Mouse (Mus musculus) forebrain, embryonic 13.5 days (tissue): ENCODE results near the gene Plcd1. TPM values are rescaled to one million over a fixed set of nuclear protein-coding genes. Genes with fewer than 3 reads are reported as not detected.

ENCODE experiments used
- ATAC-seq: fragments of 200-750 bp; cut with Nextera tagmentation; 2 replicates; pipeline ENCODE4 v1.8.0; 2017
- H3K27ac ChIP-seq: fragments of 300-500 bp; sonication (generic); 2 replicates; pipeline ENCODE4 v1.5.1; 2015; ENCODE audit warnings: inconsistent platforms, mild to moderate bottlenecking, moderate library complexity
- H3K27me3 ChIP-seq: fragments of 300-500 bp; sonication (generic); 2 replicates; pipeline ENCODE4 v1.6.1; 2015; ENCODE audit warnings: mild to moderate bottlenecking, inconsistent platforms
- H3K36me3 ChIP-seq: fragments of 300-500 bp; sonication (generic); 2 replicates; pipeline ENCODE4 v1.6.1; 2015; ENCODE audit warnings: mild to moderate bottlenecking, inconsistent platforms; ENCODE audit not compliant: poor library complexity, severe bottlenecking
- H3K4me1 ChIP-seq: fragments of 300-500 bp; sonication (generic); 2 replicates; pipeline ENCODE4 v1.6.1; 2015; ENCODE audit warnings: inconsistent platforms
- H3K4me2 ChIP-seq: fragments of 300-500 bp; sonication (generic); 2 replicates; pipeline ENCODE4 v1.6.1; 2015; ENCODE audit warnings: inconsistent platforms, mild to moderate bottlenecking, moderate library complexity
- H3K4me3 ChIP-seq: fragments of 300-500 bp; sonication (generic); 2 replicates; pipeline ENCODE4 v1.5.1; 2015; ENCODE audit warnings: mild to moderate bottlenecking, inconsistent platforms
- H3K9ac ChIP-seq: fragments of 300-500 bp; sonication (generic); 2 replicates; pipeline ENCODE4 v1.6.1; 2015; ENCODE audit warnings: mild to moderate bottlenecking, inconsistent platforms
- H3K9me3 ChIP-seq: fragments of 300-500 bp; sonication (generic); replicated peaks from 2 replicates; pipeline ENCODE4 v1.6.1; 2016; ENCODE audit warnings: inconsistent platforms
- WGBS: fragments of 180-500 bp; shearing (Covaris S2); methylation state at CpG from one replicate; pipeline ENCODE4 v1.1.7; 2015; 5-methylcytosine and 5-hydroxymethylcytosine counted together
- microRNA-seq: library from miRNA; unstranded; fragments of <30 nt; microRNA quantifications from one replicate; pipeline ENCODE4, GENCODE M21; 2016
- polyA plus RNA-seq: library from polyadenylated mRNA; unstranded; fragments of >200 nt; fragmentation: Nextera tagmentation; extraction: Ambion mirVana; gene quantifications from 2 replicates; pipeline ENCODE4 v1.2.1, GENCODE M21; 2015

The Plcd1 gene
- polyA plus RNA-seq, 1 experiment from 2014 or later, result 8.4 TPM

DNA sequence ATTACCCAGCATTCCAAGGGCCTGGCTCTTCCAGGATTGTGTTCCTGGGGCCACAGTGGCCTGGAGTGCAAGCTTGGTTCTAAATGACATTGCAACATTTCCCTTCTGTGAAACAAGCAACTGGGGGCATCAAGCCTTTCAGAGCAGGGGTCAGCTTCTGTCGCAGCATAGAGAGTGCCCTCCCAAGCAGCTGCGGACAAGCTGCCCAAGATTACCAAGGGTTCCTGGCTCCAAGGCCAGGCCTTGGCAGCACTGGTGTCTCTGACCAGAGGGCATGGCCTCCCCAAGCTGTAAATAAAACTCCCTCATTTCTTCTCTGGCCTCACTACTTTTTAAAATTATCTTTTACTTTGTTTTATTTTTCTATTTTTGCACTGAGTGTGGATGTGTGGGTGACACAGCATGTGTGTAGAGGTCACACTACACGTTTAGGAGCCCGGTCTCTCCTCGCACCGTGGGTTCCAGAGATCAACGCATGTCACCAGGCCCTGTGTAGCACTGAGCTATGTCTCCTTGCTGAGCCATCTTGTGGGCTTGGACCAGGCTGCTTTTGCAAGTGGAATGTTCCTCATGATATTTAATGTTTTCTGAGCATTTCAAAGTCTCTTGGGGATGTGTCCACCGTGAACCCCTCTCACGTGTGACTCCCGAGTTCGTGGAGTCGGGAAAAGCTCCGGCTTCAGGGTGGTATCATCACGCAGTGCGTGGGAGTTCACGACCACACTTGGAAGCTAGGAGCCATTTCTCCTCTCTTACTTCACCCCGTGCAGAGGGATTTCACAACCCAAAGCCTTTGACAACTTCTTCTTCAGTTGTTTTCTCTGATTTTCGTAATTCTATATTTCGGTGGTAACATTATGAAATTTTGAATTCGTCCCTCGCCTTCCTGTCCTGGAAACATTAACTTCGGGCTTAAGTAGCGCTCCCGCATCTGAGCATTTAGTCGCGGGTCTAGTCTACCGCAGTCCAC, 64.8 kb downstream of the Plcd1 start:
- no peaks in the 10 kb centered on the region for H3K27me3 ChIP-seq
- no peak overlapping the region for H3K4me3 ChIP-seq
- no peak overlapping the region for H3K4me2 ChIP-seq
- WGBS, result 94% methylated on average over 27 of the region's 27 CpGs
- no peaks in the 10 kb centered on the region for H3K9me3 ChIP-seq
- H3K9ac ChIP-seq, result no peak overlapping the region
- peaks cover 19% of the 10 kb centered on the region for H3K4me1 ChIP-seq
- H3K27ac ChIP-seq, result no peak overlapping the region
- ATAC-seq, result no peak
- H3K36me3 ChIP-seq, result peaks cover 5% of the 10 kb centered on the region; the same call in 1 of the 2 replicates

DNA sequence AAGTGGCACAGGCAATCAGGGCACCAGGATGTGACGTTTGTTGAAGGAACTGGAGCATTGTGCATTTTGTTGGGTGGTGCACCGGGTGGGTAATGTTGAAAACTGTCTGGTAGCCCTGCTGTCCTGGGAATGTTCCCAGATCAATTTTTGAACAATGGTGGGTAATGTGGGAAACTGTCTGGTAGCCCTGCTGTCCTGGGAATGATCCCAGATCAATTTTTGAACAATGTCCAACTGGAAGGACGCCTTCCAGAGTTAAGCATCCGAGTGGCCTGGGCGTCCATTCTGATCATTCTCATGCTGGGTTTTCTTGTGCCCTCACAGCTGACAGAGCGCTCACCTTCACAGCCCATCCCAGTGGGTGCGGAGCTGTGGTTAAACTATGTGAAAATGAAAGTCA, 66.0 kb downstream of the Plcd1 start:
- Histone ChIP-seq H3K4me1 (peaks cover 7% of the 10 kb centered on the region), H3K27ac (no peak overlapping the region), H3K9me3 (no peaks in the 10 kb centered on the region), H3K36me3 (peaks cover 12% of the 10 kb centered on the region; the same call in 1 of the 2 replicates), H3K27me3 (no peaks in the 10 kb centered on the region), H3K4me2 (no peak overlapping the region), H3K4me3 (no peak overlapping the region), H3K9ac (no peak overlapping the region)
- ATAC-seq, result no peak
- WGBS, result 88% methylated on average over 7 of the region's 7 CpGs

DNA sequence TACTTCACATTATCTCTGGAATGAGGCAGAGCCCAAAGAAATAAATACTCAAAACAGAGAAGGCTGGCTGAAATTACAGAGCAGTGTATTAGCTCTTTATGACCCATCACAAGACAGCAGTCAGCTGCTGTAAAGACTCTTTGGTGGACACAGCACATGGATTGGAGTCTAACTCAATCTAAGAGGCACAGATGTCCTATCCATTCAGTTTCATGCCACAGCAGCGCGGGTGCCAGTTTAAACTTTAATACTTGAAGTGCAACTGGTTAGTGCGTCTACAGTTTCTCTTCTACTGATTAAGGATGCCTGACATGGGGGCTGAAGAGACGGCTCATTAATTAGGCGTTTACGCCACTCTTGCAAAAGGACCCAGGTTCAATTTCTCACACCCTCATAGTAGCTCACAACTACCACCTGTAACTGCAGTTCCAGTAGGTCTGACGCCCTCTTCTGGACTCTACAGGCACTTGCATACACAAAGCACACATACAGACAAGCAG, 67.4 kb downstream of the Plcd1 start:
- H3K27ac ChIP-seq, result no peak overlapping the region
- no peaks in the 10 kb centered on the region for H3K27me3 ChIP-seq
- H3K9ac ChIP-seq, result no peak overlapping the region
- no peak overlapping the region for H3K4me3 ChIP-seq
- H3K4me2 ChIP-seq, result no peak overlapping the region
- H3K4me1 ChIP-seq, result no peaks in the 10 kb centered on the region
- no peak for ATAC-seq
- H3K36me3 ChIP-seq, result 0 out of 2 replicates have a peak, but pooled peaks cover 8% of the 10 kb centered on the region
- no peaks in the 10 kb centered on the region for H3K9me3 ChIP-seq
- 80% methylated on average over 7 of the region's 7 CpGs for WGBS

DNA sequence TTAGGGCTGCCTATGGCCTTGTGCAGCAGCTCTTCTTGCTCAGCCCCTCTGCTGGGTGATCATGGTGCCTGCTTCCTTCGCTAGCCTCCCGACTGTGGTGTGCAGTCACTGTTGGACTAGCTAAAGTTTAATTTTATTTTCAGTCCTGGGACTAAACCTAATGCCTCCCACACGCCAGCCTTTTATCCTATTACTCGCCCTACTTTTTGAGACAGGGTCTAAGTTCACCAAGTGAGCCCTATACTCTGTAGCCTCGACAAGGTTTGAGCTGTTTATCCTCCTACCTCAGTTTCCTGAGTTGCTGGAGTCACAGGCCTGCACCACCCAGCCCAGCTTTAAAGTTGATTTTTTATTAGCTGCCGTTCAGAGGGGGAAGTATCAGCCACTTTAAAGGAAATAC, 68.0 kb downstream of the Plcd1 start:
- H3K4me3 ChIP-seq, result no peak overlapping the region
- no peak for ATAC-seq
- WGBS, result 83% methylated on average over 6 of the region's 6 CpGs

DNA sequence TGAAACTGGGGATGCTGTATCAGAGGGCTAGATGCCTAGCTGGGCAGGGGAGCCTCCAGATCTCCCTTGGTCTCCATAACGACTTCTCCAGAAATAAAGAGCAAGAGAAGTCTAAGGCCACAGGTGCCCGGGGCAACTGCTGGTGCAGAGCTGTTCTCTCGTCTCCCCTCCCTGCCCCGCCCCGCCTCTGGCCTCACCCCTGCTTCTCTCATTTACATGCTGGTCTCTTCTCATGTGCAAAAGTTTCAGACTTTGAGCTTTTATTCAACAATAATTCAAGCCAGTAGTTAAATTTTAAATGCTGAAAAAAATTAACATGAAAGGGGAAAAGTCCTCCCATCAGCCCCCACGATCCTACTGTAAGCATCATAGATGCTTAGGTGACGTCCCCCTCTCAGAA, 71.6 kb downstream of the Plcd1 start:
- Histone ChIP-seq H3K9ac (no peak overlapping the region), H3K36me3 (peaks cover 20% of the 10 kb centered on the region), H3K4me2 (no peak overlapping the region), H3K4me3 (no peak overlapping the region), H3K4me1 (no peaks in the 10 kb centered on the region), H3K27ac (no peak overlapping the region), H3K27me3 (no peaks in the 10 kb centered on the region), H3K9me3 (no peaks in the 10 kb centered on the region)
- ATAC-seq, result no peak
- WGBS, result 76% methylated on average over 7 of the region's 7 CpGs

More for the DNA sequence above, 68.0 kb downstream of the Plcd1 start:
- no peak overlapping the region for H3K9ac ChIP-seq
- no peaks in the 10 kb centered on the region for H3K27me3 ChIP-seq
- H3K4me2 ChIP-seq, result no peak overlapping the region
- no peak overlapping the region for H3K27ac ChIP-seq
- H3K36me3 ChIP-seq, result 0 out of 2 replicates have a peak, but pooled peaks cover 8% of the 10 kb centered on the region
- H3K4me1 ChIP-seq, result no peaks in the 10 kb centered on the region
- no peaks in the 10 kb centered on the region for H3K9me3 ChIP-seq

Small RNA genes lying within 50 kb of the gene (microRNA-seq; reads per million reads assigned to microRNA genes)
- gene Mir26a-1, result 7.2 reads per million, percentile 20 among the genes with 10 or more reads in this experiment

Other genes with a start within 250 kb of the Plcd1 start
- gene Ctdspl, start 167.0 kb downstream of the Plcd1 start, polyA plus RNA-seq, result 6.8 and 8.0 TPM in 2 replicates
- gene Vill, start 40.7 kb downstream of the Plcd1 start, polyA plus RNA-seq, result 3.9 and 4.3 TPM in 2 replicates
- 0.57 and 0.86 TPM in 2 replicates for gene Dlec1, start 9.0 kb upstream of the Plcd1 start, polyA plus RNA-seq
- gene Acaa1b, start 63.6 kb upstream of the Plcd1 start, polyA plus RNA-seq, result 1.1 and 1.3 TPM in 2 replicates
- gene Gm47289, start 65.7 kb upstream of the Plcd1 start, polyA plus RNA-seq, result not detected in 2 replicates
- not detected in 2 replicates for gene Slc22a13, start 115.6 kb upstream of the Plcd1 start, polyA plus RNA-seq
- gene Oxsr1, start 228.9 kb upstream of the Plcd1 start, polyA plus RNA-seq, result 12.9 and 13.0 TPM in 2 replicates
- gene Acaa1a, start 246.2 kb upstream of the Plcd1 start, polyA plus RNA-seq, result 82.8 and 97.0 TPM in 2 replicates
- gene Myd88, start 247.9 kb upstream of the Plcd1 start, polyA plus RNA-seq, result 3.8 and 5.4 TPM in 2 replicates